Mouse (Mus musculus): ENCODE data around the gene Slc28a3.

- TF ChIP-seq CTCF (IDR thresholded peaks at IDR 0.05; ENCODE audit: borderline replicate concordance, extremely low read depth, insufficient read depth, insufficient read length) (no peak), POLR2A (IDR thresholded peaks at IDR 0.05; ENCODE audit: borderline replicate concordance, extremely low read depth, insufficient read depth, insufficient read length, poor library complexity, severe bottlenecking) (no peak)
These were observed 72.3 kb downstream of the Slc28a3 start for GRCm38 (mm10) chr13:58538366-58538765.
